Mouse (Mus musculus) lung, postnatal 36 days (tissue): ENCODE measurements around the gene Pcif1.
"Not testable (repeated sequence)": the region's sequence is repeated elsewhere in the genome, so short reads cannot be mapped to it uniquely, and the experiment has no call there.

Experiments used
- DNase-seq: peaks from one replicate; pipeline ENCODE4 v3.0.0; 2022; ENCODE audit warnings: mixed read lengths

Pcif1 gene

DNA sequence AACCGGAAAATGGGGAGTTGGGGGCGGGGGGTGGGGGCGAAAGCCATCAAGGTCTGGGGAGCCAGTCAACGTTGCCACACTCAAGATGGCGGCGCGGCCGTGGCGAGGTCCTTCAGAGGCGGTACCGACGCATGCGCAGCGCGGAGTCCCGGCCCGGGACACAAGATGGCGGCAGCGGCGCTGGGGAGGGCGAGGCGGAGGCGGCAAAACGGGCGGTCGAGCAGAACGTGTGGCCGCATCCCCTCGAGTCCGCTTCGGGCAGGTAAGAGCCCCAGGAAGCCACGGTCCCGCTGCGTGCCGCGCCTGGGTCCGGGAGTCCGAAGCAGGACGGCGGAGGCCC is at the start of gene Pcif1:
Gene Pcif1 (plus strand): TSS at position 77 of the 340 bp plus-strand sequence.
- peak; percentile 93 for DNase-seq

DNA sequence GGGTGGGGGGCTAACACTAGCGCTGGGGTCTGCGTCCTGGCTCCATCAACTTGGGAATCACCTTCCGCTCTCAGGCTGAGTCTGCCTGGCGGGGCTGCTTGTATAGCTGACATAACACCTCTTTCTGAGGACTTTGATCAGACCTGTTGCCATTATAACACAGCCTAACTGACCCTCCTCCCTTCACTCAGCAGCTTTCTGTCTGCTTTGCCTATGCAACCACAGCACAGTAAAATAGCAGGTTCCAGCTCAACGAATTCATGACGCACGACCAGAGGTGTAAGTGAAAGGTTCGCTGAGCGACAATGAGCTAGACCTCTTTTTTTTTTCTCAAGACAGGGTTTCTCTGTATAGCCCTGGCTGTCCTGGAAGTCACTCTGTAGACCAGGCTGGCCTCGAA is 48.1 kb upstream of the Pcif1 start:
- no peak for DNase-seq

DNA sequence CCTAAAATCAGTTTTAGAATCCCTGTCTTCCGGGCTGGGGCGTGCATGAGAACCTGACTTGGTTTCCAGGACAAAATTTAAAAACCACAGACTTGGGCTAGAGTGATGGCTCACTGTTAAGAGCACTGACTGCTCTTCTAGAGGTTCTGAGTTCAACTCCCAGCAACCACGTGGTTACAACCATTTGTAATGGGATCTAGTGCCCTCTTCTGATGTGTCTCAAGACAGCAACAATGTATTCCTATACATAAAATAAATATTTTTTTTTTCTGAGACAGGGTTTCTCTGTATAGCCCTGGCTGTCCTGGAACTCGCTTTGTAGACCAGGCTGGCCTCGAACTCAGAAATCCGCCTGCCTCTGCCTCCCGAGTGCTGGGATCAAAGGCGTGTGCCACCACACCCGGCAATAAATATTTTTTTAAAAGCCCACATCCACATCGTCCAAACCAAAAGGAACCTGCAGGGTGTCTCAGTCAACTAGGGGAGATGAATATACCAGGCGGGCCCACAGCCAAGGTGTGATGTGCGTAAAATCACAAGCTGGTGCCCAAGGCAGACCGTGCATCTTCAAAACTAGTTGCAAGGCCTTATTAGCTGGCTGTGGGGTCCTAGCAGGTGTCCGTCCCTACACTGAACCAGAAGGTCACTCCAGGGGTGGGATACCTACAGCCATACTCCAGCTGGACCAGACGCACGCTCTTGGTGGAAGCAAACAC is 46.9 kb upstream of the Pcif1 start:
- no peak for DNase-seq

DNA sequence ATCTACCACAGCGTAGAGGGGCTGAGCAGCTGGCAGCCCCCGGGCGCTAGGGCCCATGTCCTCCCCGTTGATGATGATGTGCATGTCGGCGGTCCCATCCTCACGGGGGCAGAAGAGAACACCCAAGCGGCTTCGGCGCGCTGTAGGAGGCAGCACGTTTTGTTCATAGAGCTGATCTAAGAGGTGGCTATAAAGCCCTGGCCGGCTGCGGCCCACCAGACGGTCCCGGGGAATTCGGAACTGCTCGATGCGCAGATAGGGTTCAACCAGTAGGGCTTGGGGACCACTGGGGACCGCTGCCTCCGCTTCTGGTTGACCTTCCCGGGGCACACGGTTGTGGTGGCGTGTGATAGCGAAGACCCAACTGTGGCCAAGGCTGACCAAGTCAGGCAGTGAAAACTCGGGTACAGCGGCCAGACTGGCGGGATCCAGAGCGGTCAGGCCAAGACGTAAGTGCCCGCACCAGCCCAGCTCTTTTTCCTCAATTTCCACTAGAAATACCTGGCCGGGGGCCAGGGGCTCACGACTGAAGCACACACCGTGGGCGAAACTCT is 46.3 kb upstream of the Pcif1 start, which contains the start of gene Ctsa:
Gene Ctsa (plus strand): TSS at position 126 of the 554 bp plus-strand sequence.
- DNase-seq, result peak; percentile 88

DNA sequence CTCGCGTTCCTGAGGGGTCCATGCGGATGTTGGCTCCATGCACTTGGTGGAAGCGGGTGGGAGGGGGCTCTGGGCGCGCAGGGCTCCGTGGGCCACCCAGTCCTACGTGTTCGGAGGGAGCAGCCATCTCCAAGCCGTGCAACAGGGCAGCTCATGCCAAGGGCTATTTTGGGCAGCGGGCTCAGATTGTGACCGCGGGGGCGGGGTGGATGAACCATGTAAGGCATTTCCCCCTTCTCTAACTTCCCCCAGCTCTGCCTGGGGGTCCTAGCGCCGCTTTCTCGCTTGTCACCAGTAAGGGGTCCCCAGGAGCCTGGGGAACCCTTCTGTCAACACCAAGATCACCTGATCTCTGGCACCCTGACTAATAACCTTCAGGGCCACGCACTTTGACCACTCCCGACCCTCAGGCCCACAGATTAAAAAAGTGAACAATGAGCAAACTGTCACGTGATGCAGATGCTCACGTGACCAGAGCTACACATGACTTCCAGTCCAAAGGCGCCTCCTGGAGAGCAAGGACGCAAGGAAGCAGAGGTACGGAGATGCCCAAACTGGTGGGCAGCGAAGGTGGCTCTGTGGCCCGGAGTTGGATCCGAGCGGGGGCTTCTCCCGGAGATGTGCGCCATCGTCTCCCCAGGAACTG is 45.7 kb upstream of the Pcif1 start, which contains the start of gene Neurl2:
Gene Neurl2 (minus strand): TSS at position 143 of the 646 bp plus-strand sequence.
- DNase-seq, result peak; percentile 98

DNA sequence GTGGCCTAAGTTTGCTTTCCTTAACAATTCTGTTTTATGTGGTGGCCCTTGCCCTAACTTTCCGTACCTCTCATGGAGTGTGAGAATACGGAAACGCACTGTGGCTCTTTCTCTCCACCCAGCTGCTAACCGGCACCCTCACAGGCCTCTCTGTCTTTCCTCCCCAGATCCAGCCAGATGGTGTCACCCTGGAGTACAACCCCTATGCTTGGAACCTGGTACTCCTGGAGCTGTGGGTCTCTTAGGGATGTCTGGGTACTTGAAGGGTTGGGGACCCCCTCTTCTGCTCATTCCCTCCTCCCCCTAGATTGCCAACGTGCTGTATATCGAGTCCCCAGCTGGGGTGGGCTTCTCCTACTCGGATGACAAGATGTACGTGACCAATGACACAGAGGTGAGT is 44.6 kb upstream of the Pcif1 start:
- peak; percentile 19 for DNase-seq

DNA sequence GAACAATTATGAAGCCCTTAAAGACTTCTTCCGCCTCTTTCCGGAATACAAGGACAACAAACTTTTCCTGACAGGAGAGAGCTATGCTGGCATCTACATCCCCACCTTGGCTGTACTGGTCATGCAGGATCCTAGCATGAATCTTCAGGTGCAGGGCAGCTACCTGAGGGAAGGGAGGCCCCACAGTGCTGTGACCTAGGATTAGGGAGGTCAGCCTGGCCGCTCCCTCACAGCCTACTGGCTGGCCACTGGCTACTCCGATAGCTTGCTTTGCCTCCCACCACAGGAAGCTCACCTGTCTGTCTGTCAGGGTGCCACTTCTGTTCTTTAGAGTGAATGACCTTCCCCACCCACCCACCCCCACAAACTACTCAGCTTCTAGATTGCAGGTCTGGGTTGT is 43.9 kb upstream of the Pcif1 start:
- DNase-seq, result no peak

DNA sequence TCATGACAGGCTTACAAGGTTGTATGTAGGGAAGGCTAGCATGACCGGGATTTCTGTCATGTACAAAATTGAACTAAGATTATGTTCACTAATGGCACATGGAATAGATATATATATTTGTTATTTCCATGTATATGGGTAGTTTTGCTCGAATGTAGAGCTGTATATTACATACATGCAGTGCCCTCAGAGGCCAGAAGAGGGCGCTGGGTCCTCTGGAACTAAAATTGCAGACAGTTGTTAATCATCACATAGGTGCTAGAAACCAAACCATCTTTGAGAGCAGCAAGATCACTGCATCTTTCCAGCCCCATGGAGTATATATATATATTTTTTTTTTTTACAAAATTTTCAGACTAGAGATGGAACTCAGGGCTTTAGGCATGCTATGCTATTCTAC is 33.3 kb upstream of the Pcif1 start:
- DNase-seq, result peak; percentile 42

DNA sequence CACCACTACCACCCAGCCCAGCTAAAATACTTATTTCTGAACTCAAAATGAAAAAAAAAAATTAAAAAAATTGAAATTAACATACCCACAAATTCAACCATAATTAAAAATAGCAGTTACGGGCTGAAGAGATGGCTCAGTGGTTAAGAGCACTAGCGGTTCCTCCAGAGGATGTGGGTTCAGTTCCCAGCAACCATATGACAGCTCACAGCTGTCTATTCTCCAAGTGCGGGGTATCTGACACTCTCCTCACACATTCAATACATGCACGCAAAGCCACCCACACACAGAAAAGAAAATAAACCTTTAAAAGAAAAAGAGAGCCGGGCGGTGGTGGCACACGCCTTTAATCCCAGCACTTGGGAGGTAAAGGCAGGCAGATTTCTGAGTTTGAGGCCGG is 29.0 kb upstream of the Pcif1 start:
- no peak for DNase-seq

DNA sequence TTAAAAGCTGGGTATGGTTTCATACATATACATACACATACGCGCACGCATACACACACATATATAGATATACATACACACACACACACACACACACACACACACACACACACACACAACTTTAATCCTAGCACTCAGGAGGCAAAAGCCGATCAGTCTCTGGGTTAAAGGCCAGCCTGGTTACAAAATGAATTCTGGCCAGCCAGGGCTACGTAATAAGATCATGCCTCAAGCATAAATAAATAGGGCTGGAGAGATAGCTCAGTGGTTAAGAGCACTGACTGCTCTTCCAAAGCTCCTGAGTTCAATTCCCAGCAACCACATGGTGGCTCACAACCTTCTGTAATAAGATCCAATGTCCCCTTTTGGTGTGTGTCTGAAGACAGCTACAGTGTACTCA is 23.5 kb upstream of the Pcif1 start:
- not testable (repeated sequence) for DNase-seq

DNA sequence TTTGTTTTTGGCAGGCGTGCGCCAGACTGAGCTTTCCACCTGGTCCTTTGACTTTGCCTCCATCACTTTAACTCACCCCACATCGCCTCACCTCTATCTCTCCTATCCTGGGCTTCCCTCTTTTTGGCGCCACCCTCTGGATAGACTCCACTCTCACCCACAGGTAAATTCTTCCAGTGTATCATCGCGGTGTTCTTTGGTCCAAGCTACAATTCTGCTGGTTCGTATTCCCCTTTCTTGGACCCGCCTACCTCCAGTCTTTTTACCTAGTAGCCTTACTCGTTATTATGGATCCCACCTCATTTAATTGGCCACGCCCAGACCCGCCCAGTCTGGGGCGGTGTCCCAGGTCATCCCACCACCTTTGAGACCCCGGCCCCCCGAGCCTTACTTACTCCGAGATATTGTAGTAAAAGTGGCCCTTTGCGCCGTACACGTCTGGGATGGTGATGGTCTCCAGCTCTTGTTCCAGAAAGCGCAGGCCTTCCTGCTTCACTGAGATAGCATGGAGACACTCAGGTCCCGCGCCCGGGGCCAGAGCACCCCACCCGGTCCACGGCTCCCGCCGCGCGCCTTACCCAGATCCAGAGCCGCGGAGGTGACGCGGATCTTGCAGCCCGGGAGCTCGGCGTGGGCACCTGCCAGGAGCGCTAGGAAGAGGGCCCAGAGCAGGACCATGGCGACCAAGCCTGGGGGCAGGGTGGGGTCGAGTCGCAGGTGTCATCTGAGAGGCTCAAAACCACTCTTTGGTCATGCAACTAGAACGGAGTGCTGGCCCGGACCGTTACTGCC is 22.6 kb upstream of the Pcif1 start:
- no peak for DNase-seq

DNA sequence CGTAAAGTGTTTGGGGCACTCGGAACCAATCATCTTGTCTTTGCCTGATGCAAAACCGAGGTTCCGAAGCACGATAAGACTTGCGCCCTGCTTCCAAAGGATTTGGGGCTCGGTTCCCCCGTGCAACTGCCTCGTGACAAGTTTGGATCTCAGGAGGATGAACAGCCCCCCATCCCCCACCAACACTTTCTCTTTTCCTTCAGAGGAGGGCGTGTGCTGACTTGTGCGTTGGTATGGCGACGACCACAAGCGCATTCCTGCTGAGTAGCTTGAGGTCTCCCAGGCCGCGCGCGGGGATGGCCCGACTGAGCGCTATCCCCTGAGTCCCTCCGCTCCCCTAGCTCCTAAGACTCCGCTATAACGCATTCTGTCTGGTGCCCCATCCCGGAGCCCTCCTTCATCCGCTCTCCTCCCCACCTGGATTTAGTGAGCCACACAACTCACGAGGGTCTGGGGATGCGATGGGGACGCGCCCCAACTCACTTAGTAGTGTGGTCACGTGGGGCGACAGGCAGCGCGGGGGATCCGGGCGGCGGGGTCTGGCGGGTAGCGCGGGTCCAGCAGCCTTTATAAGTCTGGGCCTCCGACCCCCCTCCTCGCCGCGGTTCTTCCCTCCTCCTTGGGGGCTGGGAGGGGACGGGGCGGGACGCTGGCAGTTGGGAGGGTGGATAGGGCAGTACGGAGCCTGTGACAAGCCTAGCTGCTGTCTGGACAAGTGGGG is 21.8 kb upstream of the Pcif1 start, which contains the start of gene Pltp:
Gene Pltp (minus strand): TSS at position 611 of the 721 bp plus-strand sequence.
- peak; percentile 82 for DNase-seq

DNA sequence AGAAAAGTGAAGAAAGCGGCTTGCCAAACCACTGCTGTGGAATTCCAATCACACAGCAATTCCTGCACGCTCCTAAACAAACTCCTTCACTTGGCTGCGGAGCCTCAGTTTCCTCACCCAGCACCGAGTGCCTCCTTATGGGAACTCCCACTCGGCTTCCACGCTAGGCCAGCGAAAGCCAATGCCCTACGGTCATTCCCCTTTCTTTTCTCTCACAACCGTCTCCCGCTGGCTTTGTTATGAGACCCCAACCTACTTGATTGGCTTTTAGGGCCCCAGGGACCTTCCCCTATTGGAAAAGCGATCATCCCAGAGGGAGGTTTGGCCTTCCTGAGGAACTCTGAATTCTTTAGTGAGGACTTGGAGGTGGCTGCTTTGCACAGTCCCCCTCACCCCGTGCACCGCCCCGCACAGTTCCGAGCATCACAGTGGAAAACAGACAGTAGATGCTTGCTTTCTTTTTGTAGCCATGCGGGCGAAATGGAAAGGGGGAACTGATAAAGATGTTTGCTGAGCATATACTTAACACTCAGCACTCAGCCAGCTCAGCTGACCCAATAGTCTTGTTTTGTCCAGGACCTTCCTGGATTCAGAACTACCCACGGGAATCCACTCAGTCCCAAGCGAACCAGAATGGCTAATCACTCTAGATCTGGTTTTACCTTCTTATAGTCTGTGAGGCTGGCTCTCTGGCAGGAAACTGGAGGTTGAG is 21.1 kb upstream of the Pcif1 start:
- no peak for DNase-seq

DNA sequence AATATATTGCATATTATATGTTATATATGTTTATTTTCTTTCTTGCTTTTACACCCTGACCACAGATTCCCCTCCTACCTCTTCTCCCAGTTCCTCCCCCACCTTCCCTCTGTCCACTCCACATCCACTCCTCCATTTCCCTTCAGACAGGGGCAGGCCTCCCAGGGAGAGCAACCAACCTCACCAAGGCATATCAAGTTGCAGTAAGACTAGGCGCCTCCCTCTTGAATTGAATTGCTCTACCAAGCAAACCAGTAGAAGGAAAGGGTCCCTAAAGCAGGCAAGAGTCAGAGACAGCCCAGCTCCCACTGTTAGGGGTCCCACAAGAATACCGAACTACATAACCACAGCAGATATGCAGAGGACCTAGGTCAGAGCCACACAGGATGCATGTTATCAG is 19.9 kb upstream of the Pcif1 start:
- no peak for DNase-seq

DNA sequence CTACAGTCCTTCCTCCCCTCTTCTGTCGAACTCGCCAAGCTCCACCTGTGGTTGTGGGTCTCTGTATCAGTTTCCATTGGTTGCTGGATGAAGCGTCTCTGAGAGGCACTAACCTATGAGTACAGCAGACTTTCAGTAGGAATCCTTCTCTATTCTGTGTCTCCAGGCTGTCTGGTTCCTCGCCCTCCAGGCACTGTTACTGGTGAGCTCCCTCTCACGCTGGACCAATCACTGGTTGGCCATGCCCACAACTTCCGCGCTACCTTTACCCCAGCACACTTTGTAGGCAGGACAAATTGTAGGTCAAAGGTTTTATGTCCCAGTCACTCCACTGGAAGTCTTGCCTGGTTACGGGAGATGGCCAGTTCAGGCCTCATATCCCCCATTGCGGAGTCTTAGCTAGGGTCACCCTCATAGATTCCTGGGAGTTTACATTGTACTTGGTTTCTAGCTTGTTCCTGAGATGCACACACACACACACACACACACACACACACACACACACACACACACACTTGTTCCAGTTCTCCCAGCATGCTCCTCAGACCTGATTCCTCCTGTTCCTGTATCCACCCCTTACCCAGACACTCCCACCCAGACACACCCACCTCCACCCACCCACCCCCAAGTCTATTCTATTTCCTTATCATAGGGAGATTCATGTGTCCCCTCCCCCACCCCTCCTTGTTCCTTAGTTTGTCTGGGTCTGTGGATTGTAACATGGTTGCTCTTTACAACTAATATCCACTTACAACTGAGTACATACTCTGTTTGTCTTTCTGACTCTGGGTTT is 19.3 kb upstream of the Pcif1 start:
- peak; percentile 43 for DNase-seq

DNA sequence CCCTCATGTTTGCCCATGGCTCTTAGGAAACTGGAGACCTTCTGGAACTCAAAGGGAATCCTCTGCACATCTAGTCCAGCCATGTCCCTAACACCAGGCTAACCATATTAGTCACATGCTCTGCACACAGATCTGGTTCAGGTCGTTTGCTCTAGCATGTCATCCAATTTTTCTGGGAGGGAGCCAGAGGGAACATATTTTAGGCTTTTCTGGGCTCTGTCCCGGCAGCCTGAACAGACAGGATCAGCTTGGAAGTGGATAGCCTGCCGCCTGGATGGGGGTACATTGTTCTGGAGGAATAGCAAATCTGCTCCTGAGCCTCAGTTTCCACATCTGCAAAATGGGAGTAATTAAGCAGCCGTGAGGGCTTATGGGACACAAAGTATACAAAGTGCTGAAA is 18.0 kb upstream of the Pcif1 start:
- DNase-seq, result no peak

DNA sequence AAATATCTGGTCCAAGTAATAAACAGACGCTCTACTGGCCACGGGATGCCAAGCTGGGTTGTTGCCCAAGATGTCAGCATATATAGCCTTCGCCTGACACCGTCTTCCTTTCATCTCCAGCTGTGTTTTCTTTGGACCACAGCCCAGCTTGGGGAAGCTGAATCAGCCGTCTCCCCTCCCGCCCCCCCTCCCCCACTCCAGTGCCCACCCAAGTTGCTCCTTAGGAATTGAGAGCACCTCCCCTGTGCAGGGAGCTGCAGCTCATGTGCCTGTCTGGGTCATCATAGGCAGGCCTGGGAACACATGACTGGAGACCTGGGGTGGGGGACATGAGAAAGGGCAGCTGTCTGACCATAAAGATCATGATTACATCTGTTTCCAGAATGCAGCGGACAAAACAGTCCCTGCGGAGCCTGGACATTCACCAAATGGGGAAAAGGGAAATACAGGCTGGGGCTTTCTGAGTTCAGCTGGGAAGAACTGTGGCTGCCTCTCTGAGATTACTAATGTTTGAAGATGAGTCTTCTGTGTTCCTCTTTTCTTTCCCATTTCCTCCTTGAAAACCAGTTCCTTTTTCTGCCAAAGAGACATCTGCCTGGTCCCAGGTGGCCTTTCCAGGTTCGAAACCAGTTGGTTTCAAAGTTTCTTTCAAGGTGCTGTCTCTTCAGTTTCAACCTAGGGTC is 16.8 kb upstream of the Pcif1 start:
- DNase-seq, result peak; percentile 86

DNA sequence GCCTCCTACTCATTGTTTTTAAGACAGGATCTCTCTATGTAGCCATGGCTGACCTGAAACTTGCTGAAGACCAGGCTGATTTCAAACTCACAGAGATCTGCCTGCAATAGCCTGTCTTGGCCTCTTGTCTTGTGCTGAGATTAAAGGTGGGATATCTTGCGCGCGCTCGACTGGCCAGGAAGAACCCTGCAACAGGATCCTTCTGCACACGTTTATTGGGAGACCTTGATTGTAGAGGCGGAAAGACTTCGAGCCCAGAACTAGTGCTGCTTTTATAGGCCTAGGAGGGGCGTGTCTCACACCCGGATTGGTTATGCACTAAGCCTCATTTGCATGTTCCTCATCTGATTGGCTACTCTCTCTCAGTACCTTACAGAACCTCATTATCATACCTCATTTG is 15.7 kb upstream of the Pcif1 start:
- DNase-seq, result not testable (repeated sequence)

DNA sequence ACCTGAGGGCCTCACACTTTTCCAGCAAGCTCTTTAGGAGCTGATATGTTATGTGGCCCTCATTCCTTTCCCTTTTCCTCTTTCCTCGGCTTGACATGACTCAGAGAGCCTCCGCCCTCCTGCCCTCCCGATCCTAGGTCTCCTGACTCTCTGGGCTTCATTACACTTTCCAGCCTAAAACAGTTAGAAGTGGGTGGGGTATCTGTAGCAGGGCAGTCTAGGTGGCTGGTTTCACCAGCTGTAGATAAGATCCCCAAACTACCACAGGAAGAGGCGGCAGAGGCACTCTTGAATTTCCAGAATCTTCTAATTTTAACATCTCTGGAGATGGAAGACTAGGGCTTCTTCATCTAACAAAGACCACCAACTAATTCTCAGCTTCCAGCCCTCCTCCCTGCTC is 14.5 kb upstream of the Pcif1 start:
- no peak for DNase-seq

DNA sequence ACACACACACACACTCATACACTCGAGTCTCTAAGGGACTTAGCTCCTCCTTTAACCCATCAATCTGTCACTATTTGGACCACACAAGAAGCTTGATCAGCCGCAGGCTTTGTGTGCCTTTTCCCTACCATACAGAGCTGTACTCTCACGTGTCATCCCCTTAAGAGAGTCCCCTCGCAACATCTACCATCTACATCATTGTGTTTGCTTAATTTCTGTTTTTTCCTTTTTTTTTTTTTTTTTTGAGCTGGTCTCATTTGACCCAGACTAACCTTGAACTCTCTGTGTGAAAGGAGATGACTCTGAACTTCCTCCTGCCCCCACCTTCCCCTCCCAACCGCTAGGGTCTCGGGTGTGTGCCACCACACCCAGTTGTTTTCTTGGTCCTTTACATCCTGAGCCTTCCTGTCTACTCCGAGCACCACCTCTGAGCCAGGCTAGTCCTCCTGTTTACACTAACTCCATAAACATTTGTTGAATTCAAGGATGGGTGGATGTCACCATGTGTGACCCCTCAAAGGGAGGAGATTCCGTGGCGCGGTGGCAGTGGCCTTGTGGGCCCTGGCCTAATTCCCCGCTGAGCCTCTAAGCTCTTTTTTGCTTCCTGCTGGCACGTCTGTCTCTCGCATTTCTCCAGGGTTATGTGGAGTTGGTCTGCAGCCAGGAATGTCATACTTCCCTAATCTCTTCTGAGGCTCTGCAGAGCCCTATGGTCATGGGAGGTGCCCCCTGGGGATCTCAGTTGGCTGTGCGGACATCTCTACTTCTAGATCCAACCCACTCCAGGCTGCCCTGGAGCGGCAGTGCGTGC is 12.2 kb upstream of the Pcif1 start:
- DNase-seq, result peak; percentile 93
